Mouse (Mus musculus): ENCODE measurements around the gene Cep41.

The Cep41 gene

GRCm38 (mm10) chr6:30621986-30622389 is 71.6 kb downstream of the Cep41 start:
- no peak for DNase-seq

GRCm38 (mm10) chr6:30620994-30621393 is 72.6 kb downstream of the Cep41 start:
- DNase-seq: no peak

- no peak for DNase-seq
Observed at GRCm38 (mm10) chr6:30620591-30620990, 73.0 kb downstream of the Cep41 start.

GRCm38 (mm10) chr6:30619606-30620005 is 73.9 kb downstream of the Cep41 start:
- no peak for DNase-seq

- DNase-seq: no peak
Observed at GRCm38 (mm10) chr6:30618735-30619134, 74.8 kb downstream of the Cep41 start.

- no peak for DNase-seq
Observed at GRCm38 (mm10) chr6:30617959-30618590, 75.5 kb downstream of the Cep41 start.

- DNase-seq: peak; percentile 29
Observed at GRCm38 (mm10) chr6:30617020-30617958, 76.3 kb downstream of the Cep41 start.

GRCm38 (mm10) chr6:30616491-30616941 is 77.0 kb downstream of the Cep41 start:
- no peak for DNase-seq

- DNase-seq: no peak
Observed at GRCm38 (mm10) chr6:30615741-30616140, 77.8 kb downstream of the Cep41 start.

GRCm38 (mm10) chr6:30614251-30614650 is 79.3 kb downstream of the Cep41 start:
- no peak for DNase-seq

GRCm38 (mm10) chr6:30611212-30611611 is 82.3 kb downstream of the Cep41 start:
- DNase-seq: no peak

GRCm38 (mm10) chr6:30610710-30611109 is 82.8 kb downstream of the Cep41 start, which contains the start of gene Cpa5:
Gene Cpa5, plus strand, starts transcription at chr6:30611010.
- no peak for DNase-seq

GRCm38 (mm10) chr6:30605672-30606071 is 87.9 kb downstream of the Cep41 start:
- no peak for DNase-seq

GRCm38 (mm10) chr6:30605111-30605510 is 88.4 kb downstream of the Cep41 start:
- DNase-seq: no peak

- DNase-seq: no peak
Observed at GRCm38 (mm10) chr6:30604342-30604867, 89.1 kb downstream of the Cep41 start.
